Mouse (Mus musculus): ENCODE measurements around the gene Cd28.

Cd28 gene

DNA sequence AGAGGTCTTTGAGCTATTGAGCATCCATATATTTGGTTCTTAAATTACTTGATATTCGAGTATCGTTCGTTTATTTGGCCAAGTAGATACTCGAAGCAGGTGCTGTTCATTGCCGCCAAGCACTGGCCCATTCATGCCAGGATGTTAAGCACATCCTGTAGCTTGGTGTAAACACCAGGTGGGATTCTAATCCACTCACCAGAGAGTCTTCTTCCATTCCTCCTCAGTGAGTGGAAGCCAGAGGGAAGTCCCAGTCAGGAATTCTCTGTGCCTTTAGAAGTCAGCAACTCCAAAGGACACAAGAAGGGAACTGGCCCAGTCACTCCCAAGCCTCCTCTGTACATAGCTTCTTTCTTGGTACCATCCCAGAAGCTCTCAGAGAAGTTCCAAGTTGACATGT is at the start of gene Cd28:
Cd28 (plus strand) TSS at position 234 of the 400 bp plus-strand sequence.
- no peak for DNase-seq

DNA sequence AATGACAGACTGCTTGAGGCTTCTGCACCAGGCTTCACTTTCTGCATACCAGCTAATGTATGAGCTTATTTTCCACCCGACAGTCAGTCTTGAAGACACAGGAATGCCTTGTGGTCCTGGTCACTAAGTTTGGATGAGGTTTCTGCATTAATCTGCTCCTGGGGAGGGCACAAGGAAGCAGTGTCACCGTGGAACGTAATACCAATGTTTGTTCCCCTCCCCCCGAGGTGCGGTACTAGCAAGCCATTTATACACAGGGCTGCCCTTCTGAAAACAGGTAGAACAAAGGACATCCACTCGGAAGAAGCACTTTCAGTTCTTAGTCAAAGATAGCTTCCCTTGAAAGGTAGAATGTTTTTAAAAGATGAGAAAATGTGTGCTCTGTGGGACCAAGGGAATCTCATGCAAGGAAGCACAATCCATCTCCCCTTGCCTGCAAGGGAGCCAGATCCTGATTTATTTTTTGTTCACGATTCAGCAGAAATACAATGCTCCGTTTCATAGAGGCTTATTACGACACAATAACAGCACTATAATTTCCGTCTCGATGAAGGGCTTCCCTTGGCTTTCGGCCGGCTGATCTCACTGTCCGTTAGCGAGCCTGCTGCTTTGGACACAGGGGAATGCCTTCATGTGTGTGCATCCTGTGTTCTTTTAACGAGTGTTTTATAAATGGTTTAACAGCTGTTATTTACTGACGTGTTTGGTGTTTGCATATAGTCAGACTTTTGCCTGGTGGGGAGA is 48.6 kb upstream of the Cd28 start:
- peak; percentile 64 for DNase-seq

DNA sequence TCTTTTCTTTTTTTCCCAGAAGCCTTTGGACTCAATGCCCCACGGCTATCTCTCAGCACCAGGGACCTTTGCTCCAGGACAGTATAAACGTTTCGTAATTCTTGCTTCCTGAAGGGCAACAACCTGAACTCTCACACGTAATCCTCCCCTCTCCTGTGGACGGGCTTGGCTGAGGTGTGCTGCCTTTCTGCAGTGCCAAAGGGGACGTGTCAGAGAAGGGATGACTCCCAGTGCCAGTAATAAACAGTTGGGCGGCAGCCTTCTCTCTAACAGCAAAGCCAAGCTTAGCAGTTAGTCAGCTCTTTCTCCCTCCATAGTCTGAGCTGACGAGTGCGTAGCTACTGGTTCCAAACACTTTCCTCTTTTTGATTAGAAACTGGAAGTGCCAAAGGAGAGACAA is 47.6 kb upstream of the Cd28 start:
- peak; percentile 40 for DNase-seq

DNA sequence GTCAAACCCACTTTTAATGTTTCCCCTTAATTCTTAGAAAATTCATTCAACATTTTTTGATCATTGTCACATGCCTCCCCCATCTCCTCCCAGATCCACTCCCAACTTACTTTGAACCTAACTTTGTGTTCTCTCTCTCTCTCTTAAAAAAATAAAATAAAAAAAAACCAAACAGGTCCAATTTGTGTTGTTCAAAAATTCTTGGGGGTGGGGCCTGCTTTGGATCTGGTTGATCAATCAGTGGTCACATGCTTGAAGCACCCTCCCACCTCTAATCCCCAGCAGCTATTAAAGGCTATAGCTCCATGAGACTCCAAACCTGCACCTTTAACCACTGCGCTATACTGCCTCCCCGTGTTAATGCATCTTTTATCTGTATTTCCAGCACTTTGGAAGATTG is 46.9 kb upstream of the Cd28 start:
- DNase-seq, result no peak

DNA sequence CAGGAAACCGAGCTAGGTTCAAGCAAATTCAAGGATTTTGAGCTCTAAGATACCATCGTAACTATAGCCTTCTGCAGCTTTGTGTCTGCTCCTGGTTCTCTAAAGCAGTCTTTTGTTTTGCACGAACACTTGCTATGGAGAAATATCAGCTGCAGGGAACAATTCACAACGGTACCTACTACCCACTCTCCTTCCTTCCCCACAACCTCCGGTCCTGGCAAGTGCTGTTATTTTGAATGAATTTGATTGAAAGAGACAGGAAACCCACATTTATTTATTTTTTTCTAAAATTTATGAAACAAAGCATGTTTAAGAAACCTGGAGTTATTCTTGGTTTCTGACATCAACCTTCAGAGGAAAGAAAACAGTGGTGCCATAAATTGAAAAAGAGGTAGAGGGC is 46.4 kb upstream of the Cd28 start:
- no peak for DNase-seq

DNA sequence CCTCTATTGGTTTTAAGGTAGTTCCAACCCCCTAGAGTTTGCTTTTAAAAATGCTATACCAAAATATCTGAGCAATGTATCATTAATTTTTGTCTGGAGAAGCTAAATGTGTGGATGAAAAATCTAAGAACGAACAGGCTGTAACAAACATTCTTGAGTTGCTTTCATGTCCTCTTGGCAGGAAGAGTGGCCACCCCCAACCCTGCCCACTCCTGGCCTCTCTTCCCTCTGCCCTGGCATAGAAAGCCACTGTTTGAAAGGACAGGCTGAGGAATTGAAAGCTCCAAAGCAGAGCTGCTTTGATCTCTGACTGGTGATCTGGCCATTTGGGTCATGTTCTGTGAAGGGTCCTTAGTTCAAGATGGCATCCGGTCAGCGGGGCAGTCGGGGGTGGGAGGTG is 32.8 kb upstream of the Cd28 start:
- DNase-seq, result no peak

DNA sequence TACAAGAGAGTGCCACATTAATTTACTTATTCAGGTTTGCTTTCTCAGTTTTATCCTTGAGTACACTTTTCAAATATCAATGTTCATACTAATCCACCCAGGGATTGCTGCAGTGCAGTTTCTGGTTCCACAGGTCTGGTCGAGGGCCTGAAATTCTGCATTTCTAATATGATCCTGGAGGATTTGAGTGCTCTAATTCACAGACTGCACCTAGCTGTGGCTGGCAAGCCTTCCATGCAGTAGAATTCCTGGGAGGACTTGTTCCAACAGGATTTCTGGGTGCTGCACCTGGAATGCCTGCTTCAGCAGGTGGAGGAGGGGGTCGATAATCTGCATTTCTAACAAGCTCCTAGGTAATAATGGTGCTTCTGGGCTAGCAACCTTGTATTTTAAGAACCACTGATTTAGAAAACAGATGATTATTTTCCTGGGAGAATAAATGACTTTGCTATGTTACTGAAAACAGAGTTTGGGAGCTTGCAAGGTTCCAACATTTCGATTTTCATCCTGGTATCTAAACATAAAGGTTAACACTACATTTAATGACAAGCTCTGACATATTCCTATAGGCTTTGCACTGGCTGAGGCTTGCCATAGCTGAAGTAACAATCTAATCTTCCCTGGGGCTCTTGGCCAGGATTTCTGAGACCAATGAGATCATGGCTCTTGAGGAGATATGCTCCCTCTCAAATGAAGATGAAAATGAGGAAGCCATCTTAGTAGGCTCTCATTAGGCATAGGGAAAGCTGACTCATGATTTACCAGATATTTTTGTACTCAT is 20.3 kb upstream of the Cd28 start:
- no peak for DNase-seq

DNA sequence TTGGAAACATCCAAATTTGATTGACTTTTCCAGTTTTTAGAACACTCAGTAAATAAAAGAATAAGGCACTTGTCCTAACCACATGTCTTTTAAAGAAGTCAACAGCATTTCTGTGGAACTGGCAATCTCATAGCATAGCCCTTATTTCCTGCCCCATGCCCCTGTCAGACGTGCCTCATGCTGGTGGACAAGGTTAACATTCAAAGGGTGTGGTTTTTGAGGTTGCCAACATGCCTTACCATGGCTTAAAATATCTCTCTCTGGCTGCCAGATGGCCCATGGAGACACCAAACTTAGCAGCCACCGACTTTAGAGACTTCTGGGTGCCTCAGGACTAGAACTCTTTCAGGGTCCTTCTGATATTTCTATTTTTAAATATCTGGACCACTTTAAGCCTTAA is 14.0 kb upstream of the Cd28 start:
- no peak for DNase-seq

DNA sequence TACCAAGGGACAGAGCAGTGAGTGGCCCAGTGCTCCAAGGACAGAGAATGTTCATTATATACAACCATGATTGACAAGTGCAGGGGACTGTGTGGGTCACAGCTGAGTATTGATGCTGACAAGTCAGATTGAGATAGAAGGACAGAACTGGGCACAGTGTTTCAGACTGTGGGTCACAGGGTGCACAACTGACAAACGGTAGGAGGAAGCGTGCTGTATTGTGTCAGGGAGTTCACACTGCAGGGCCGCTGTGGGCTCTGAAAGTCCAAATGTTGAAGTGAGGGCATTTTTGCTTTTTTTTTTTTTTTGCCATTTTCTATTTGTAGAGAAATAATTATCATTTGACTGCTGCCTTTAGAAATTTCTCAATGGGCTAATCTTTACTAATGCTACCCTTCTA is 3.4 kb upstream of the Cd28 start:
- no peak for DNase-seq

DNA sequence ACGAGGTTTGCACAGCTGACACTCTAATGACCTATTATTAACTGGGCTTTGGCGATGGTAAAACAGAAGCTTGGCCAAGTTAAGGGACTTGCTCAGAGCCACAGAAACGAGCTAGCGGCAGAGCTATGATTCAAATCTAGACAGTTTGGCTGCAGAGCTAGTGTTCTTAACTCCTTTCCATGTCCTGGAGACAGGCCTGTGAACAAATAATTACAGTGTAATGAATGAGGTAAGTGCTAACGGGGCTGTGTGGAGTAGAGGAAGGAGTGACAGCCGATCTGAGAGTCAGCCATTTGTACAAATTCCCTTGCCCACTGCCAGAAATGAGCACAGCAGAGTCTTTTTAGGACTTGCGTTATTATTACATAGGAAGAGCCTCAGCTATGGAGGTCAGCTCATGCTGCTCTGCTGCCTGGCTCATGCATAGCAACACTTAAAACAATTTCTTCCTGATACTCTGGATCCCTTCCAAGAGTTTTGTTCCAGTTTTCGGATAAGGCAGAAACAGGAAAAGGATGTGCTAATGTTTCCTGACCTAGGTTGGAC is 876 bp upstream of the Cd28 start:
- peak; percentile 53 for DNase-seq

DNA sequence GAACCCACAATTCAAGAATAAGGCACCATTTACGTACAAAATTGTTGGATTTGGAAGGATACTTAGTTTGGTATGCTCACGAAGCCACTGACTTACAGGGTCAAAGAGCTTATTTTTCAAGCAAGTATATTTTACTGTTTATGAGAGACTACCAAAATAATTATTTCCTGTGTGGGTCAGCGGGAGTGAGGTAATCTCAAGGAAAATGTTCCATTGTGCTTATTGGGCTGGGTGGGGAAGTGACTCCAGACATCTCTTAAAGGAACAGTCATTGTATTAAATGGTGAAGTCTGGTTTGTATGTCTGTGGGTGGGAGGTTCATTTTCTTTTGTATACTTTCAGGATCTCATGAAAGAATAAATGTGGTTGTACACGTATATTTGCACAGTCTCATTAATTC is 2.0 kb downstream of the Cd28 start:
- peak; percentile 62 for DNase-seq

DNA sequence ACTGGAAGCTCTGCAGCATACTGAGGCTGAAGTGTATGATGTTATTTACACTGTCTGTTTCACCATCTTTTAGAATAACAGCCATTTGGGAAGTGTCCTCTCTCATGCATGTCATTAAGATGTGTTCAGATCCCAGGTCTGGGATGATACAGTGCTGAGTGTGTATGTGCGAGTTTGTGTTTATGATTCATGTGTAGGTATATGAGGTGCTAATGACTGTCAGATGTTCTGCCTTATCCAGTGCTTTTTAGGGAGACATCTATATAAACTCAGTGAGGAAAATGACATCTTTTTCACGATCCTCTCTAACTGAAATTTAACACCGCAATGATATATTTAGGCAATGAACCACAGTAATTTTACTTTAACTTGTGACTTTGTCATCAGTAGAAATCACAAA is 7.0 kb downstream of the Cd28 start:
- DNase-seq, result no peak

DNA sequence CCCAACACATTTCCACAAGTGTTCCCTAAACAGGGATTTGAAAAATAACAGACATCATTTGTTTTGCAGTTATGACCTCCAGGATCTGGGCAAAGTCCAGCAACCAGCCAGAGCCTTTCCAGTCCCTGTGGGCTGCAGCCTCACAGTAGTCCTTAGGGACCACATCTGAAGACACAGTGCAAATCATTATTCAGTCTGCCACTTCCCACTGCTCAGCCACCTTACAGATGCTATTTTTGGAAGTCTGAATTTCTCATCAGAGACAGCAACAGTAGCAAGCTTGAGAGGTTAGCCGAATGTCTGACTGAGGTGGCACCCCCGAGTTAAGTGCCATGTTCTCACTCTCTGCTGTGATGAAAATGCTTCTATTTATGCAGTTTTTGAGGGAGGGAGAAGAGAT is 15.3 kb downstream of the Cd28 start:
- DNase-seq, result peak; percentile 16

DNA sequence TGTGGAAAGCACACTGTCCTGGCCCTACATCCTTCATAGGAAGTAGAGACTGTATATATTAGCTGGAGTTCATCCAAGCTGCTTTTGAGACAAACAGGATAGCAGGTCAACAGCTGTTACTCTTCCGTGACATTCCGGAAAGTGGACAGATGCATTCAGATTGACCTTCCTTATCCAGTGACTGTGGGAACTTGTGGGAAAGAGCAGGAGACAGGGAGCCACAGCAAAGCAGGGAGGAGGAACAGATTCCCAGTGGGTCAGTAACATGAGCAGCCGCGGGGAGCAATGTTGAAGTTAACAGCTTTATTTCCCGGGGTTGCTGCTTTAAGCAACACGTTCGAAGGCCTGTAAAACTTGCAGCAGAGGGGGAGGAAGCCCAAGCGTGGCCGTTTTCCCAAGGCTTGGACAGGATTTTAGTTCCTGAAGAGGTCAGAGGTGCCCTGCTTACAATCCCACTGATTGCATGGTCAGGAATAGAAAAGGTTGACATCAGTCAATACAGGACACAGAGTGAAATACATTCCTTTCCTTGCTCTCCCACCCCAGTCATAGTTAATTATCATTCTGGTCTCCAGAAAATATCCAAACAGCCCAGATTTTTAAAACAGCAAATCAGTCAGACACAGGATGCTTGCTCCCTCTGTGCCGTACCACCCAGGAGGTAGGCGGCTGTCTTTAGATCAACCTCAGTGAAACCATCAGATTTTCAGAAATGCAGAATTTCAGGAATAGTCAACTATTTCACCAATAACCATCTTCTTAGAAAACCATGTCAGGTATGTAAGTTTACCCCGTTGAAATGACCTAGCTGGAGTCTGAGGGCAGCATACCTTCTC is 18.7 kb downstream of the Cd28 start:
- DNase-seq, result peak; percentile 74

DNA sequence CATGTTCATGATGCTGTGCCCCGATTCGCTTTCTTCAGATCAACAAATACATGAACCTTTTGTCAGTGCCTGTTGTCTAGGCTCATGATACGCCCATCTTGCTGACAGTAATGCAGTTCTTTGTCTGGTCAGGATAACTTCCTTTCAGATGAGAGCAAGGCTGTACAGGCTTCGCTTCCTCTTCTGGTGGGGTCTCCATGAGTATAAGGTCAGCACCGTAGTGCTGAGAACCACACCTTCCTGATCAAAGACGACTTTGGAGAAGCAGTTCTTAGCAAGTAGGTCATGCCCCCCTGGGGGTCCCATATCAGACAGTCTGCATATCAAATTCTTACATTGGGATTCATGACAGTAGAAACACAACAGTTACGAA is 19.3 kb downstream of the Cd28 start:
- no peak for DNase-seq

DNA sequence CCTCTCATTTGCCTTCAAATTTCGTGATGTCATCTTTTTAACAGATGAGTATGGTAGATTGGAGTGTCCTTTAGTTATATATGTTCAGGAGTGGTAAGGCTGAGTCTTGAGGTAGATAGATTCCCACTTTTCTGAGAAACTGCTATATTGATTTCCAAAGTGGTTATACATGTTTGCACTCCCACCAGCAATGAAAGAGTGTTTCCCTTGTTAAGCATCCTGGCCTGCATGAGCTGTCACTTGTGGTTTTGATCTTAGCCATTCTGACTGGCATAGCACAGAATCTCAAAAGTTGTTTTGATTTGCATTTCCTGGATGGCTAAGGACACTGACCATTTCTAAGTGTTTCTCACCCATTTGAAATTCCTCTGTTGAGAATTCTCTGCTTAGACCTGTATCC is 27.7 kb downstream of the Cd28 start:
- no peak for DNase-seq

DNA sequence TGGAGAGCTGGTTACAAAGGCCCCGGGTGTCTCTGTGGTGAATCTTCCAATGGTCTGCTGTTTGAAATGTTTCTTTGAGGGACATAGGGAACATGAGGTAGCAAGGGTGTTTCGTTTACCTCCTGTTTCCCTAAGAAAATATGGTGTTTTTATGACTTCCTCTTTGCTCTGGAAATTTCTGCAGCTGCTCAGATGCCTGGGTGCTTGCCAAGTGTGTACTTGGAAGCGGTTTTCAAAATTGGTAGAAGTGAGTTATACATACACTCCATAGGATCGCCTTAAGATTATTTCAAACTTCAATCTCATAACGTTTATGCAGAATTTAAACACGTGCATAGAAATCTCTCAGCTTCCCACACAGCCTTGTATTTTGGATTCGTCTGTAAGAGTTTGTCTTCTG is 29.1 kb downstream of the Cd28 start:
- DNase-seq, result peak; percentile 52

DNA sequence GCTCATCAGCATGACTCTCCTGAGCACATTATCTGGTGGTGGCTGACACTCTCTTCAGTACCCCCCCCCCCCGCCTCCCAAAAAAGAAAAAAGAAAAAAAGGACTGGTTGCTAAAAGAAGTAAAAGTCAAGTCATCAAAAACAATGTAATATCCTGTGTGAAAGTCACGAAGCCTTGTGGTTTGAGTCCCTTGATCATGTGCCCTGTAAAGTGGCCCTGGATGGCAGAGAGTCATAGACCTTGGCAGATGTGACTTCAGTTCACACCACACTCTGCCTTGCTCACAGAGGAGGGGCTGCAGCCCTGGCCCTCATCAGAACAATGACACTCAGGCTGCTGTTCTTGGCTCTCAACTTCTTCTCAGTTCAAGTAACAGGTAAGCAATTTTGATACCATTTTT is 29.6 kb downstream of the Cd28 start:
- no peak for DNase-seq

DNA sequence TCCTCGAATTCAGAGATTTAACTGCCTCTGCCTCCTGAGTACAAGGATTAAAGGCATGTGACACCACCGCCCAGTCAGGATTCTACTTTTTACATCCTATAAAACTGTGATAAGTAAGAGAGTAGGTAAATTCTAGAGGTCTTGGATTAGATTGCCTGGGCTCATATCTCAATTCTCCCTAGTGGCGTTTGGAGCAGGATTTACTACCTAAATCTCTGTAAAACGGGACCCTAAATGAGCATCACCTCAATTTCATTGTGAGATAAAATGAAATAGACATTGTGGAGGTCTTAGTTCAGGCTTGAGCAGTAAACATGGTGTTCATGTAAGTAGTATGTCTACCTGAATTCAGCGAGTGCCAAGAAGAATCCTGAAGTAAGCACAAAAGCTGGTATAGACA is 30.3 kb downstream of the Cd28 start:
- DNase-seq, result no peak

DNA sequence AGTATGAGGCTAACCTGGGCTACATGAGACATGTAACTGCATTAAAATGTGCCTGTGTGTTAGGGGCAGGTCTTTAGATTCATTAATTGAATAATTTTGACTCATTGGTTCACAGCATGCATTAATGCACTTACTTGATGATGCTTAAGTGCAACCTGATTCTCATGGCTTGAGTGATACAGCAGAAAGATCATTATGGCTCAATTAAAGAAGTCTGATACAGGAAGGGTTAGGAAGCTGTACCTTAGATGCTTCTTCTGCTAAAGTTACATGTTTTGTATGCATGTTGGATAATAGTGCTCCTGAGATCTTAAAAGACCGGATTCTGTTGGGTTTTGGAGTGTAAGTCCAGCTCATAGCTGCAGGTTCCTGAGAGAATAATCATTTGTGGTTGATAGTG is 31.7 kb downstream of the Cd28 start:
- no peak for DNase-seq

DNA sequence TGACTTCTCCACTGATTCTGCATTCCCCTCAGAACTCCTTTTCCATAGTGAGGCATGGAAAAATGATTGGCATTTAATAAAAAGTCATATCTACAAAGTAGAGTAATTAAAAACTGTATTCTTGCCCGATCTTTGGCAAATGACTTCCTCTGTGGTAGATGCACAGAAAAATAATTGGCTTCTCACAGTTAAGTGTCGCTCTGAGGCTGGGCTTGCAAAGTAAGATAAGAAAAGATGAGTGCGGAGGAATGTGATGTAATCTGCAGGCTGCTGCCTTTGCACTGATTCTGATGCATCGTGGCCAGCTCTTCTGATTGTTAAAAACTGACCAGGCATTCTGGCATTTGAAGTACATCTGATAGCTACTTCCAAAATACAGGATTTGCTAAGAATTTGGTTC is 32.3 kb downstream of the Cd28 start:
- no peak for DNase-seq

DNA sequence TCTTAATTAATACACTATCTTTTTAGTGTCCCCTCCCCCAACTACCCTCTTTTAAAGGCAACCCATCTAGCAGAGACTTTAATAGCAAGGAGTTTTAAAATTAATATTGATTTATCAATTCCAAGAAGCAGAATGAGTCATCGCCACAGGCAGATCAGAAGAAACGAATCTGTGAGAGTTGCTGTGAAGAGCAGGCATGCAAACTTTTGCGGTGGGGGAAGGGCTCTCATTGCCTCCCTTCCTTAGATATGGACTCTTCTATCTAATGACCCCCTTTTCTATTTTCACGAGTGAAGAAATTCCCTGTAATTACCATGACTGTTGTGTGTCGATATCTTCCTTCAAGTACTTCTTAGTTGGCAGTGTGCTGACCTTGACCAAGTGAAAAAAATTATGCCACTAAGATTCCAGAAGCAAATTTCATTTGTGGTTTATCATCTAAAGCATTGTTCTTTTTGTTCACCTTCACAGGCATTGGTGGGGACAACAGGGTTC is 32.8 kb downstream of the Cd28 start:
- DNase-seq, result no peak

DNA sequence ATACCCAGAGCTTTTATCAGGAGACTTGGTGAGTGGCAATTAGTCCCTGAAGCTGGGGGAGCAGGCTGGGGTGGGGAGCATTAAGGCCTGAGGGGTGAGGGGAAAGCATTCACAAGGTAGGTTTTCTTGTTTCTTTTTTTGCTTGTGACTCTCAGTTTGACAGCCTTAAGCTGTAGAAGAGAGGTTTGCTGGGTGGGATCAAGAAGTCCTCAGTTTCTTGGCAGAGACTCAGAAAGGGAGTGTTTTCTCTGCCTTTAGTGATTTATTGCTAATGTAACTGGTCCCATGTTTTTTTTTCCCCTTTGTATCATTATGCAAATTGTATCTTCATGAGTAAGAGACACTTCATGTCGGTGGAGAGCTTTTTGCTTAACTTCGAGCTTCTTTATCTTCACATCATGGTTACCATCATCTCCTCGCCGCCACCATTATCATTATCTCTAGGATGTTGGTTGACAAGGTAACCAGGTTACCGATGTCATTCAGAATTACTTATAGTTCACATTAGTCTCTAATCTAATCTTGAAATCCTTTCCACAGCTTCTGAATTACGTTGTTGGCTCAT is 33.7 kb downstream of the Cd28 start:
- DNase-seq, result no peak

All from kidney, postnatal 14 days (tissue).